Mouse (Mus musculus): Measurements from ENCODE around the gene Gtpbp6. TPM values are rescaled to one million over a fixed set of nuclear protein-coding genes. Genes with fewer than 3 reads are reported as not detected.
"Not testable (repeated sequence)": the region's sequence is repeated elsewhere in the genome, so short reads cannot be mapped to it uniquely, and the experiment has no call there.

Gtpbp6 gene
- 29.4 and 30.2 TPM in 2 replicates for polyA plus RNA-seq (2015; fragmentation: Nextera tagmentation; extraction: Ambion mirVana)

DNA sequence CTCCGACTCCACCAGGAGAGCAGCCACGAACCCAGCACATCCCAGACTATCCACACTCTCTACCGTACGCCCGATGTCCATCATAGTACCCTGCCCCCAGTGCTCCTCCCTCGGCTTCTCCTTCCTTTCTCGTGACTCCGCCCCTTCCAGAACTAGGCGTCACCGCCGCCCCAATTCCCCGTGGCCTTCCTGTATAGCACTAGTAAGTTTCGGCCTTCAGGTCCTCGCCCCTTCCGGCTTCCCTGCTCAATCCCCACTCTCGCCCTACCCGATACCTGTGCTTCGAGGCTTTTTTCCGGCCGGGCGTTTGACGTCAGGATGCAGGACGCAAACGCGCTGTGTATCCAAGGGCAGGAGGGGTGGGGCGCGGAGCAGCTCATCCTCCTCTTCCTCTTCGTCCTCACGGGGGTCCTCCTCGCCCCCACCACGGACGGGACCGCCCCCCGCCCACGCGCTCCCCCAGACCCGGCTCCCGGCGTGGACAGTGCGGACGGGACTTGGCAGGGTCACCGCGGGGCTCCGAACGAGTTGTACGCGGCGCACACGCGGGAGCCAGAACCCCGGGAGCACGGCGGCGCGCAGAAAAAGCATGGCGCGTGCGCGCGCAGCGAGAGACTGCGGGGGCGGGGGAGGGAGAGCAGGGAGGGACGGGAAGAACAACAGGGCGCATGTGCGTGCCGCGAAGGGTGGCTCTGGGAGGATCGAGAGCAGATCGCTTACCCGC is at the start of gene Gtpbp6:
Gene Gtpbp6 (minus strand): TSS at position 617 of the 724 bp plus-strand sequence.
- peak within 1 kb of the TSS; percentile 90 for H3K4me2 ChIP-seq (replicated peaks)
- H3K9ac ChIP-seq, result peak within 1 kb of the TSS; percentile 85
- H3K27me3 ChIP-seq (replicated peaks), result no peaks in the 10 kb centered on the region
- H3K27ac ChIP-seq, result peak within 1 kb of the TSS; percentile 99
- peaks cover 36% of the 10 kb centered on the region for H3K36me3 ChIP-seq
- H3K4me1 ChIP-seq (replicated peaks), result peaks cover 13% of the 10 kb centered on the region
- ATAC-seq, result peak; percentile 91
- WGBS, result under 1% methylated on average over 71 of the region's 71 CpGs
- H3K4me3 ChIP-seq (replicated peaks), result peak within 1 kb of the TSS; percentile 79
- no peaks in the 10 kb centered on the region for H3K9me3 ChIP-seq

DNA sequence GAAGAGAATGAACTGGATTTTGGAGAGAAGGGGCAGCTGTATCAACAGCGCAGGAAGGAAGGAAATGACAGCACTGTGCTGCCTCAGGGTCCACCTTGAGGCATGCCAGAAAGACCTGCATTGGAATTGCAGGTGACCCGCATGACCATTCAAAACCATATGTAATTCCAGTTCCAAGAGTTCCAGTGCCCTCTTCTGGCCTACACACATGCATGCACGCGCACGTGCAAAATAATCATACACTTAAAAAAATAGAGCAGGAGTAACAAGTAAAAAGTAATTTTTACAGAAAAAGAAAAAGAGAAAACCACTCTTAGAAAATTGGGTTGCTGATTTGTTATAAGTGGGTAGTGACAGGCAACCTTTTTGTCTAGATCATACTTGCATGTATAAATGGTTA is 35.0 kb upstream of the Gtpbp6 start:
- no peaks in the 10 kb centered on the region for H3K27me3 ChIP-seq (replicated peaks)
- H3K9ac ChIP-seq, result no peak overlapping the region
- H3K9me3 ChIP-seq, result no peaks in the 10 kb centered on the region
- no peak overlapping the region for H3K4me2 ChIP-seq (replicated peaks)
- no peak overlapping the region for H3K4me3 ChIP-seq (replicated peaks)
- peaks cover 9% of the 10 kb centered on the region for H3K36me3 ChIP-seq
- WGBS, result 83% methylated on average over 5 of the region's 5 CpGs
- H3K4me1 ChIP-seq (replicated peaks), result no peaks in the 10 kb centered on the region
- no peak for ATAC-seq
- H3K27ac ChIP-seq, result no peak overlapping the region

DNA sequence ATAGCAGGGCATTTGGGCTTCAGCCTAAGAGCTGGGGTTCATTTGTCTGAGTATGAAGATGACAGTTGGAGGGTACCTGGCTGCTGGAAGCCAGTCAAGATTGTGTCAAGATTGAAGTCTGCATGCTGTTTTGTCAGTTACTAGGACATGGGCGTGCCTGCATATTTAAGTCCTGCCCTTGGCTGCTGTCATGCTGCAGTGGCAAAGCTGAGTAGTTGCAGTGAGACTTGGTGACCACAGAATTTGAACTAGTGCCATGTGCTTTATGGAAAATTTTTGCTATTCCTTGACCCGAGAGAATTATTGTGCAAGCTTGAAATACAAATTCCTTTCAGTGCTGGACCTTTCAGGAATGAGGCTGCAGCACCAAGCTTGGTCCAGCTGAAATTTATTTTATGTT is 34.3 kb upstream of the Gtpbp6 start:
- Histone ChIP-seq H3K4me1 (replicated peaks) (no peaks in the 10 kb centered on the region), H3K4me2 (replicated peaks) (no peak overlapping the region), H3K27ac (no peak overlapping the region), H3K27me3 (replicated peaks) (no peaks in the 10 kb centered on the region), H3K4me3 (replicated peaks) (no peak overlapping the region), H3K36me3 (peaks cover 9% of the 10 kb centered on the region), H3K9ac (no peak overlapping the region), H3K9me3 (no peaks in the 10 kb centered on the region)
- ATAC-seq, result no peak
- 91% methylated on average over 2 of the region's 2 CpGs for WGBS

DNA sequence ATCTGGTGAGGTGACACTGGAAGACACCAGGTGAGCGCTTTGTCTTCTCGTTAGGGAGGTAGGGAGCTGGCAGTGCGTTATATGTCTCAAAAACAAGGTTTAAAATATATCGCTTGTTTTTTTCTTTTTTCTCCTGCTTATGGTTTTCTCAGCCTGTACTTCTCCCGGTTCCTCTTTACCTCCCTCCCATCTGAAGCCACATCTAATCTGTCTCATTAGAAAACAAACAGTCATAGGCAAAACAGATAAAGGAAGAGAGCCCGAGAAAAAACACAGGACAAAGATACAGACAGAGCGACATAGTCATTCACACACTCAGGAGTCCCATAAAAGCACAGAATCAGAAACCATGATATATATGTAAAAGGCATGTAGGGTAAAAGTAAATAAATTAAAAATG is 32.4 kb upstream of the Gtpbp6 start:
- Histone ChIP-seq H3K9ac (no peak overlapping the region), H3K4me1 (replicated peaks) (no peaks in the 10 kb centered on the region), H3K36me3 (peaks cover 3% of the 10 kb centered on the region), H3K27ac (no peak overlapping the region), H3K9me3 (no peaks in the 10 kb centered on the region), H3K4me2 (replicated peaks) (no peak overlapping the region), H3K4me3 (replicated peaks) (no peak overlapping the region), H3K27me3 (replicated peaks) (no peaks in the 10 kb centered on the region)
- WGBS, result 91% methylated on average over 7 of the region's 7 CpGs
- no peak for ATAC-seq

DNA sequence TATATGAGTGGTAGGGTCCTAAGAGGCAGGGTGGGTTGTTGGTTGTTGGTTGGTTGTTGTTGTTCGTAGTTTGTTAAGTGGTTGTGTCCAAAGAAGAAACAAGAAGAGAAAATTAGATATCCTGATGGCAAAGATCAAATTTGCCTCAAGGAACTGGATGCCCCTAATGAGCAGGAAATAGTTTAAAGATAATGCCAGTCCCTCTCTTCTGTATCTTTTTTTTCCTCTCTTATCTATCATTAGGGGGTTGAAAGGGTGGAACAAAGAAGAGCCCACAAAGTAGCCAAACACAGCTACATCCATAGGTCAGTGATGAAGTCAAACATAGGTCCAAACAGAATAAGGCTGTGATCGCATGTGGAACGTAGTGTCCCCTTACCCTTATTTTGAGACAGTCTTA is 31.3 kb upstream of the Gtpbp6 start:
- Histone ChIP-seq H3K9ac (no peak overlapping the region), H3K4me1 (replicated peaks) (no peaks in the 10 kb centered on the region), H3K9me3 (no peaks in the 10 kb centered on the region), H3K4me2 (replicated peaks) (no peak overlapping the region), H3K27ac (no peak overlapping the region), H3K36me3 (peaks cover 1% of the 10 kb centered on the region), H3K4me3 (replicated peaks) (no peak overlapping the region), H3K27me3 (replicated peaks) (no peaks in the 10 kb centered on the region)
- no peak for ATAC-seq
- 90% methylated on average over 3 of the region's 3 CpGs for WGBS

DNA sequence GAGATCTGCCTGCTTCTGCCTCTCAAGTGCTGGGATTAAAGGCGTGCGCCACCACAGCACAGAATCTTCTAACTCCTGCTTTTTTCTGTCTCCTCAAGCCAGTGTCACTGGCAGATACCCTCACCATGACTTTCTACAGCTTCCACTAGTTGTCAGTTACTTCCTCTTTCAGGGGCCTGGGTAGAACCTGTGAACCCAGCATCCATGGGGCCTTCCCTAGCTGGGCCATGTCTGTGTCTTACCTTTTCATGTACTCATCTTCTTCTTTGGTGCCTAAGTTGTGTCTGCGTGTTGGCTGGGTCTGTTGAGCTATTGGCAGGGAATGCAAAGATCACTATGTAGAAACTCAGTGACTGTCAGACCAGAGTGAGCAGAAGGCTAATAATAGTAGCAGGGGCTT is 29.8 kb upstream of the Gtpbp6 start:
- Histone ChIP-seq H3K4me3 (replicated peaks) (no peak overlapping the region), H3K36me3 (no peaks in the 10 kb centered on the region), H3K27me3 (replicated peaks) (no peaks in the 10 kb centered on the region), H3K4me2 (replicated peaks) (no peak overlapping the region), H3K9me3 (no peaks in the 10 kb centered on the region), H3K9ac (no peak overlapping the region), H3K4me1 (replicated peaks) (no peaks in the 10 kb centered on the region), H3K27ac (no peak overlapping the region)
- WGBS, result 98% methylated on average over 3 of the region's 3 CpGs
- no peak for ATAC-seq

DNA sequence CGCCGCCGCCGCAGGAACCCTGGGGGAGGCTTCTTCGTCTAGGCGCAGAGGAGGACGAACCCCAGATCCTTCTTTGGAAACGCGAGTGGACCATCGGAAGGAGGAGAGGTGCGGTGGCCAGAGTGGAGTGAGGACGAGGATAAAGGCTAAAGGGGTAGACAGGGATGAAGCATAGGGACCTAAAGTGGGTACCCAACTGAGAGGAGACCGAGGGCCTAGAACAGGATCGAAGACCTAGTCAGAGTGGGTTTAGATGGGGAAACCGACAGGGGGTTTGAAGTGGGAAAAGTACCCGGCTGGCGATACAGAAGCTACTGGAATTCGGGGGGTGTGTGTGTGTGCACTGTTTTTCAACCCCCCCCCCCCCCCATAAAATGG is 28.1 kb upstream of the Gtpbp6 start:
- Histone ChIP-seq H3K36me3 (no peaks in the 10 kb centered on the region), H3K27me3 (replicated peaks) (no peaks in the 10 kb centered on the region), H3K4me3 (replicated peaks) (peak overlapping the region; percentile 87), H3K4me2 (replicated peaks) (peak overlapping the region; percentile 76), H3K9ac (peak overlapping the region; percentile 75), H3K9me3 (no peaks in the 10 kb centered on the region), H3K27ac (peak overlapping the region; percentile 70), H3K4me1 (replicated peaks) (no peaks in the 10 kb centered on the region)
- 5% methylated on average over 18 of the region's 18 CpGs for WGBS
- ATAC-seq, result peak; percentile 59

DNA sequence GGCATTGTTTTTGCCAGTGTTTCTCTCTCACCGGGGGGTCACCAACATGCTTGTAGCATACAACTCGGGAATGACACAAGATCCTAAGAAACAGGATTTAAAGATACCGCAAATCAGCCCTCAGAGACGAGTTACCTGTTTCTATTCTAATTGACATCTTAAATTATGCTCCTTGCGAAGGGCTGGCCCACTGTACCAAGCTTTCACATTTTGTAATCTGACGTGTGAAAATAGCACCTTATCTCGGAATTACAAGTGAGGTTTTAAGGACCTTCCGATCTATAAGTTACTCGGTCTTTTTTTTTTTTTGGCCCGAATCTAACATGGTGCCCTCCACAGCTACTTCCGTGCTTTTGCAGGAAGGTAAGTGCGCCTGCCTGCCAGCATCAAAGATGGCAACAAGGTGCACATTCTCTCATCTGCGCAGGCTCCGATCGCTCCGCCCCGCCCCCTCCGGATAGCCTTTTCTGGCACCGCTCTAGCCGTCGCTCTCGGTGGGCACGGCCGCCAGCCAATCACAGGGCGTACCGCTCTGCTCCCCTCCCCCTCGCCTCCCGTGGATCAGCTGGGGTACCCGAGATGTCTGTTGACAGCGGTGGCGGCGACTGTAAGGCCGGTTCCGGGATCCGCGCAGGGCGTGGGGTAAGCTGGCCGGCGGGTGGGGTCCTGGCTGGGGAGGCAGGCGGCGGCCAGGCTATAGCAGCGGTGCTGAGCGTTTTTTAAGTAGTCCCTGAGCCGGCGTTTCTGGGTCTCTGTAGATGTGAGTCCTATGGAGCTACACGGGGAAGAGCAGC is 27.5 kb upstream of the Gtpbp6 start, which contains the start of gene Chfr:
Gene Chfr (plus strand): TSS at position 550 of the 794 bp plus-strand sequence.
- Histone ChIP-seq H3K27me3 (replicated peaks) (no peaks in the 10 kb centered on the region), H3K4me3 (replicated peaks) (peak within 1 kb of the TSS; percentile 87), H3K4me2 (replicated peaks) (peak within 1 kb of the TSS; percentile 76), H3K9me3 (no peaks in the 10 kb centered on the region), H3K27ac (peak within 1 kb of the TSS; percentile 70), H3K36me3 (no peaks in the 10 kb centered on the region), H3K9ac (peak within 1 kb of the TSS; percentile 75), H3K4me1 (replicated peaks) (no peaks in the 10 kb centered on the region)
- 4% methylated on average over 46 of the region's 46 CpGs for WGBS
- peak; percentile 100 for ATAC-seq

DNA sequence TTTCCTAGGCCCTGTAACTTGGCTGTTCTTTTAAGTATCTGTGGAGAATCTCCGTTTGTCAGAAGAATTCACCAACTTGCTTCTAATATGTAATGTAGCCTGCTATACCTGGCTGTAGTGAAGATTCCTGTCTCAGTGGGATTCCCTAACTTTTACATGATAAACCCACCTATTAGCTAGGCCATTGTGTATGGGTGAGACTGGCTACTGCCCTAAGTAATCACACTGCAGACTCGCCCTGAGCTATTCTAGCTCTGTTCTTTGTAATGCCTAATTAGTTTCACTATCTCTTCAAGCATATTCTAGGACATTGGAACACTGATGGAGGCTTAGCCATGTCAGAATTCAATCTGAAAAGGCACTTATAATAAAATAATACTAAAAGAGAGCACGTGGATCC is 14.4 kb upstream of the Gtpbp6 start:
- H3K9me3 ChIP-seq; H3K27me3 ChIP-seq (replicated peaks); H3K36me3 ChIP-seq; H3K27ac ChIP-seq; H3K4me1 ChIP-seq (replicated peaks); ATAC-seq; H3K9ac ChIP-seq; H3K4me2 ChIP-seq (replicated peaks); H3K4me3 ChIP-seq (replicated peaks): not testable (repeated sequence)
- WGBS, result 83% methylated on average over 3 of the region's 3 CpGs

DNA sequence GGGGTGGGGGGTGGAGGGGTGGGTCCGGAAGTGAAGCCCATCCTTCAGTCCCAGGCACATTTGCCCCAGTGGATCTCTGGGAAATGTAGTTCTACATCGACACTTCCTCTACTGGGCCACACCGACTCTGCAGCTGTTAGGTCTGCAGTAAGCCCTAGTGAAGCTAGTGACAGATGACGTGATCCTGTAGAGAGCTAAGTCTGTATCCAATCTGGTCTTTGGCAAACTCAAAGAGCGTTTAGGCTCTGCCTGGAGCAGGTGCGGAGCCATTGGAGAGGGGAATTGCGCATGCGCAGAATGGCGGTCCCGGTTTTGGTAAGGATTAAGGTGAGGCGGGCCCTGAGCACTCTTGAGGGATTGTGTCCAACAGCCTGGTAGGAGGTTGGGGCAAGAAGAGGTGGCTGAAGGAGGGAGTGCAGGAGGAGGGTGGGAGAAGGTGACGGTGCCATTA is 2.0 kb upstream of the Gtpbp6 start, which contains the start of gene Zfp605:
Gene Zfp605 (plus strand): TSS at position 102 of the 451 bp plus-strand sequence.
- under 1% methylated on average over 12 of the region's 12 CpGs for WGBS

DNA sequence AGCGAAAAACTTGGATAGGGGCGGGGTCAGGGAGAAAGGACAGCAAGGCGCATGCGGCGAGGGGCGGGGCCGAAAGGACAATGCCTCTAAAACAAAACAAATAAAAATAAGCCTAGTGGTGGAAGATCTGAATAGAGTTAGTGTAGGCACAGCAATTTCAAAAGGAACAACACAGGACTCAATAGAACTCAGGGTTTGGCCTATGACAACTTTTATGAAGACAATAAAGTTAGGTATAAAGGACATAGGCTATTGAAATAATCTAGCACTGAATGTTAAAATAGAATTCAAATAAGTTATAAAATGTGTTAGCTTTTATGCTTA is 270 bp upstream of the Gtpbp6 start:
- Histone ChIP-seq H3K4me1 (replicated peaks) (peaks cover 13% of the 10 kb centered on the region), H3K36me3 (peaks cover 31% of the 10 kb centered on the region), H3K4me2 (replicated peaks) (peak overlapping the region; percentile 90), H3K27ac (peak overlapping the region; percentile 99), H3K9me3 (no peaks in the 10 kb centered on the region), H3K27me3 (replicated peaks) (no peaks in the 10 kb centered on the region), H3K4me3 (replicated peaks) (peak overlapping the region; percentile 79), H3K9ac (no peak overlapping the region)
- WGBS, result under 1% methylated on average over 7 of the region's 7 CpGs
- no peak for ATAC-seq

More for the DNA sequence above, 2.0 kb upstream of the Gtpbp6 start, which contains the start of gene Zfp605:
- Histone ChIP-seq H3K9ac (peak within 1 kb of the TSS; percentile 63), H3K36me3 (peaks cover 14% of the 10 kb centered on the region), H3K9me3 (no peaks in the 10 kb centered on the region), H3K27ac (peak within 1 kb of the TSS; percentile 82), H3K4me3 (replicated peaks) (peak within 1 kb of the TSS; percentile 63), H3K27me3 (replicated peaks) (no peaks in the 10 kb centered on the region), H3K4me1 (replicated peaks) (peaks cover 13% of the 10 kb centered on the region), H3K4me2 (replicated peaks) (peak within 1 kb of the TSS; percentile 71)
- ATAC-seq, result peak; percentile 37

DNA sequence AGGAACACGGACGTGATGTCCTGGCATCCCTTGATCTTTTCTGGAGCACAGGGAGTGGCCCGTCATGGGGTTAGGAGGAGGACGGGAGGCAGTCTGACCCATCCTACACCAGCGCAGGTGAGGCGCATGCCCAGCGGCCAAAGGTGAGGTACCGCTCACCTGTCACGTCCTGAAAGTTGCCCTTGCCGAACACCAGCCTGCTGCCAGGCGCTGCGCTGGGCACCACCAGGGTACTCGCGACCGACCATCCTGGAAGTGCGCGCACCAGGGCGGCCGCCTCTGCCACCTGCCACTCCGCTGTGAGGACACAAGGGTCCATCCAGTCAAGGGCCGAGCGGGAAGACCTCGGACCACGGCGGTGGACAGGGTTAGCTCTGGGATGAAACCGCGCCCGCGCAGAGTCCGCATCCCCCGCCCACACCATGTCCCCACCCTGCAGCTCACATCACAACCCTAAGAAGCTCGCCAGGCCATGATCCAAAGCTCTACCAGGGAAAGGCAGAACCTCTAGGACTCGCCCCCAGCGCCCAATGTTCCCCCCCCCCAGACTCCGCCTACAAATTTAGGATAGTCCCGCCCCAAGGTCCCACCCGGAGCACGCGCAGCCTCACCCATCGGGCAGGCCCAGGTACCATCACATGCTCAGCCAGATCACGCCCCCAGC is 964 bp downstream of the Gtpbp6 start:
- H3K4me3 ChIP-seq (replicated peaks), result peak overlapping the region; percentile 79
- peaks cover 13% of the 10 kb centered on the region for H3K4me1 ChIP-seq (replicated peaks)
- peak overlapping the region; percentile 85 for H3K9ac ChIP-seq
- 15% methylated on average over 41 of the region's 41 CpGs for WGBS
- no peak; the same call in 1 of the 2 replicates for ATAC-seq
- no peaks in the 10 kb centered on the region for H3K9me3 ChIP-seq
- H3K27me3 ChIP-seq (replicated peaks), result no peaks in the 10 kb centered on the region
- H3K36me3 ChIP-seq, result peaks cover 36% of the 10 kb centered on the region
- H3K4me2 ChIP-seq (replicated peaks), result peak overlapping the region; percentile 90
- peak overlapping the region; percentile 99 for H3K27ac ChIP-seq

Measured in intestine, embryonic 15.5 days (tissue).